Comparison of ENCODE assay signal across 8 mouse cellular contexts in genomic region chr11:97176851-97177250, GRCm38 (mm10). TPM values are rescaled to one million over a fixed set of nuclear protein-coding genes. Genes with fewer than 3 reads are reported as not detected.
A peak's percentile ranks its signal among the peaks of the same experiment; 100 is the strongest.
DNase-seq lines count a peak whose midpoint lies in the region; ATAC-seq and TF ChIP-seq lines count a peak whose summit lies in the region.

No protein-coding gene starts in this region.

- ATAC-seq in forebrain, embryonic 14.5 days: no peak
- no peak for ATAC-seq in forebrain, embryonic 11.5 days (replicated peaks; ENCODE audit: low FRiP score)
- ATAC-seq in liver, embryonic 13.5 days (ENCODE audit: low read depth): no peak
- no peak for ATAC-seq in liver, embryonic 12.5 days
- no peak for ATAC-seq in Patski
- 0 out of 2 replicates have a peak, but pooled peaks have one; percentile 54 for ATAC-seq in erythroblast, adult 5-6 weeks (replicated peaks; ENCODE audit: low FRiP score, poor library complexity, severe bottlenecking)

- POLR2A ChIA-PET in Patski (lab: Charles Lee): interaction anchor here (1.2 kb wide), 1 partner anchor 13 kb away, joined by 3 read pairs; no protein-coding TSS in a partner anchor

- H3K4me3 ChIP-seq in forebrain, embryonic 14.5 days (ENCODE audit: low read depth, low read length): no peak overlapping the region
- H3K4me3 ChIP-seq in forebrain, embryonic 11.5 days (ENCODE audit: low read depth, low read length): no peak overlapping the region
- no peak overlapping the region for H3K4me3 ChIP-seq in liver, embryonic 13.5 days (replicated peaks)
- no peak overlapping the region for H3K4me3 ChIP-seq in liver, embryonic 12.5 days

- peak; percentile 82 for DNase-seq in forebrain, embryonic 14.5 days (ENCODE audit: low spot score)
- no peak for DNase-seq in forebrain, embryonic 11.5 days (ENCODE audit: low spot score)
- DNase-seq in liver, embryonic 13.5 days: peak; percentile 15
- DNase-seq in Patski (ENCODE audit: low read depth, low spot score): no peak
- peak; percentile 64 for DNase-seq in lung, postnatal 10 days
- DNase-seq in yolk sac, embryonic 10.5 days (ENCODE audit: low spot score): no peak

- in situ Hi-C loops in Patski (cut with MboI; ENCODE audit: low pct_unique_long_range_greater_than_20kb): no loop called here

- 45% methylated on average over 3 of the region's 3 CpGs for WGBS in forebrain, embryonic 14.5 days
- 63% methylated on average over 3 of the region's 3 CpGs for WGBS in forebrain, embryonic 11.5 days
- 58% methylated on average over 3 of the region's 3 CpGs for WGBS in liver, embryonic 13.5 days (ENCODE audit: insufficient replicate concordance)
- 62% methylated on average over 3 of the region's 3 CpGs for WGBS in liver, embryonic 12.5 days (ENCODE audit: insufficient replicate concordance)

- H3K9me3 ChIP-seq in forebrain, embryonic 14.5 days (replicated peaks; ENCODE audit: control insufficient read depth, low read length): no peaks in the 10 kb centered on the region
- H3K9me3 ChIP-seq in forebrain, embryonic 11.5 days (ENCODE audit: control insufficient read depth, low read length): no peaks in the 10 kb centered on the region
- no peaks in the 10 kb centered on the region for H3K9me3 ChIP-seq in liver, embryonic 13.5 days (replicated peaks)
- H3K9me3 ChIP-seq in liver, embryonic 12.5 days (replicated peaks): no peaks in the 10 kb centered on the region

- H3K27me3 ChIP-seq in forebrain, embryonic 14.5 days (replicated peaks; ENCODE audit: control insufficient read depth, insufficient read depth, low read length): no peaks in the 10 kb centered on the region
- H3K27me3 ChIP-seq in forebrain, embryonic 11.5 days (ENCODE audit: control insufficient read depth, insufficient read depth, low read length): no peaks in the 10 kb centered on the region
- no peaks in the 10 kb centered on the region for H3K27me3 ChIP-seq in liver, embryonic 13.5 days
- no peaks in the 10 kb centered on the region for H3K27me3 ChIP-seq in liver, embryonic 12.5 days (replicated peaks)
- H3K27me3 ChIP-seq in Patski: no peaks in the 10 kb centered on the region

- H3K4me2 ChIP-seq in forebrain, embryonic 14.5 days (ENCODE audit: low read length): no peak overlapping the region
- H3K4me2 ChIP-seq in forebrain, embryonic 11.5 days (ENCODE audit: low read depth, low read length, severe bottlenecking): no peak overlapping the region
- no peak overlapping the region for H3K4me2 ChIP-seq in liver, embryonic 13.5 days
- H3K4me2 ChIP-seq in liver, embryonic 12.5 days: no peak overlapping the region

- peak; percentile 64 for TF ChIP-seq CTCF in Patski (IDR thresholded peaks at IDR 0.05)

- H3K27ac ChIP-seq in forebrain, embryonic 14.5 days (ENCODE audit: low read depth, low read length): no peak overlapping the region
- no peak overlapping the region for H3K27ac ChIP-seq in forebrain, embryonic 11.5 days (ENCODE audit: low read depth, low read length)
- no peak overlapping the region for H3K27ac ChIP-seq in liver, embryonic 13.5 days
- H3K27ac ChIP-seq in liver, embryonic 12.5 days: no peak overlapping the region

- CTCF ChIA-PET in Patski (lab: Charles Lee): interaction anchor here (1.0 to 2.4 kb wide), 5 partner anchors 8 to 105 kb away, joined by 3 to 7 read pairs (median 3); no protein-coding TSS in a partner anchor

- H3K9ac ChIP-seq in forebrain, embryonic 14.5 days (ENCODE audit: low read length): no peak overlapping the region
- H3K9ac ChIP-seq in forebrain, embryonic 11.5 days (ENCODE audit: low read length): no peak overlapping the region
- no peak overlapping the region for H3K9ac ChIP-seq in liver, embryonic 13.5 days
- H3K9ac ChIP-seq in liver, embryonic 12.5 days: no peak overlapping the region

- peaks cover 99% of the 10 kb centered on the region for H3K36me3 ChIP-seq in forebrain, embryonic 14.5 days (ENCODE audit: control insufficient read depth, insufficient read depth, low read length)
- peaks cover 45% of the 10 kb centered on the region for H3K36me3 ChIP-seq in forebrain, embryonic 11.5 days (ENCODE audit: control insufficient read depth, insufficient read depth, low read length)
- H3K36me3 ChIP-seq in liver, embryonic 13.5 days: peaks cover 100% of the 10 kb centered on the region
- H3K36me3 ChIP-seq in liver, embryonic 12.5 days: peaks cover 100% of the 10 kb centered on the region

- no peaks in the 10 kb centered on the region for H3K4me1 ChIP-seq in forebrain, embryonic 14.5 days (ENCODE audit: control insufficient read depth, insufficient read depth, low read length)
- H3K4me1 ChIP-seq in forebrain, embryonic 11.5 days (replicated peaks; ENCODE audit: control insufficient read depth, insufficient read depth, low read length): no peaks in the 10 kb centered on the region
- H3K4me1 ChIP-seq in liver, embryonic 13.5 days (replicated peaks): peaks cover 20% of the 10 kb centered on the region
- peaks cover 14% of the 10 kb centered on the region for H3K4me1 ChIP-seq in liver, embryonic 12.5 days

RNA-seq across cellular contexts. Expression of gene Kpnb1, which starts 10.8 kb away (rescaled TPM):
- 41.7 and 41.9 TPM in 2 replicates for polyA plus RNA-seq in forebrain, embryonic 14.5 days (2014; fragmentation: Nextera tagmentation; extraction: Ambion mirVana)
- polyA plus RNA-seq in forebrain, embryonic 11.5 days (2014; fragmentation: Nextera tagmentation; extraction: Ambion mirVana): 114 TPM in 2 replicates
- polyA plus RNA-seq in liver, embryonic 13.5 days (2015; fragmentation: Nextera tagmentation; extraction: Ambion mirVana): 29.2 and 30.8 TPM in 2 replicates
- polyA plus RNA-seq in liver, embryonic 12.5 days (2016; fragmentation: Nextera tagmentation; extraction: Ambion mirVana): 38.5 and 39.3 TPM in 2 replicates
- polyA plus RNA-seq in Patski (2021): 187 TPM
- 30.6 and 42.6 TPM in 2 replicates for total RNA-seq in erythroblast, adult 5-6 weeks (2015; ENCODE audit: low replicate concordance)
- total RNA-seq in erythroblast, adult 5-6 weeks (2017; ENCODE audit: low replicate concordance): 102 and 119 TPM in 2 replicates

RNA-seq across cellular contexts. Expression of gene Tbkbp1, which starts 25.6 kb away (rescaled TPM):
- 4.8 and 5.4 TPM in 2 replicates for polyA plus RNA-seq in forebrain, embryonic 14.5 days (2014; fragmentation: Nextera tagmentation; extraction: Ambion mirVana)
- polyA plus RNA-seq in forebrain, embryonic 11.5 days (2014; fragmentation: Nextera tagmentation; extraction: Ambion mirVana): 5.4 and 6.7 TPM in 2 replicates
- polyA plus RNA-seq in liver, embryonic 13.5 days (2015; fragmentation: Nextera tagmentation; extraction: Ambion mirVana): 1.0 and 1.1 TPM in 2 replicates
- polyA plus RNA-seq in liver, embryonic 12.5 days (2016; fragmentation: Nextera tagmentation; extraction: Ambion mirVana): 3.6 and 4.0 TPM in 2 replicates
- polyA plus RNA-seq in Patski (2021): 2.8 TPM
- 0.96 and 2.7 TPM in 2 replicates for total RNA-seq in erythroblast, adult 5-6 weeks (2015; ENCODE audit: low replicate concordance)
- 0.70 and 6.3 TPM in 2 replicates for total RNA-seq in erythroblast, adult 5-6 weeks (2017; ENCODE audit: low replicate concordance)

Comparison
In these comparisons a context has a peak if more than half of its experiments do, and no peak if none do; other contexts are left out.
1. DNase-seq: peak in forebrain, embryonic 14.5 days (single experiment), liver, embryonic 13.5 days (single experiment) and lung, postnatal 10 days (single experiment); none in forebrain, embryonic 11.5 days (single experiment), Patski (single experiment) and yolk sac, embryonic 10.5 days (single experiment).